Mouse (Mus musculus) intestine, embryonic 14.5 days (tissue): ENCODE results near the gene Cuedc2. TPM values are rescaled to one million over a fixed set of nuclear protein-coding genes. Genes with fewer than 3 reads are reported as not detected.

Source experiments
- ATAC-seq: fragments of 200-750 bp; cut with Nextera tagmentation; replicated peaks from 2 replicates; pipeline ENCODE4 v1.8.0; 2017; ENCODE audit warnings: low read depth, moderate number of reproducible peaks, moderate TSS enrichment, moderate library complexity; ENCODE audit not compliant: low FRiP score, low TSS enrichment
- DNase-seq: peaks from one replicate; pipeline ENCODE4 v3.0.0-alpha.2; 2018; ENCODE audit warnings: low spot score
- H3K27ac ChIP-seq: fragments of 300-500 bp; sonication (generic); 2 replicates; pipeline ENCODE4 v1.5.1; 2014; ENCODE audit warnings: low read depth, mild to moderate bottlenecking, control low read depth
- H3K27me3 ChIP-seq: fragments of 300-500 bp; sonication (generic); replicated peaks from 2 replicates; pipeline ENCODE4 v1.6.1; 2014; ENCODE audit warnings: low read length, control low read depth; ENCODE audit not compliant: control insufficient read depth, insufficient read depth
- H3K36me3 ChIP-seq: fragments of 300-500 bp; sonication (generic); 2 replicates; pipeline ENCODE4 v1.6.1; 2014; ENCODE audit warnings: low read length, control low read depth; ENCODE audit not compliant: control insufficient read depth, insufficient read depth
- H3K4me1 ChIP-seq: fragments of 300-500 bp; sonication (generic); replicated peaks from 2 replicates; pipeline ENCODE4 v1.6.1; 2014; ENCODE audit warnings: low read length, control low read depth, mixed read lengths; ENCODE audit not compliant: control insufficient read depth, insufficient read depth
- H3K4me2 ChIP-seq: fragments of 300-500 bp; sonication (generic); 2 replicates; pipeline ENCODE4 v1.6.1; 2014; ENCODE audit warnings: low read length
- H3K4me3 ChIP-seq: fragments of 300-500 bp; sonication (generic); 2 replicates; pipeline ENCODE4 v1.5.1; 2014; ENCODE audit warnings: low read depth, low read length, control low read depth, mixed read lengths
- H3K9ac ChIP-seq: fragments of 300-500 bp; sonication (generic); 2 replicates; pipeline ENCODE4 v1.6.1; 2014; ENCODE audit warnings: mild to moderate bottlenecking, low read length
- H3K9me3 ChIP-seq: fragments of 300-500 bp; sonication (generic); 2 replicates; pipeline ENCODE4 v1.6.1; 2016; ENCODE audit warnings: low read length, control low read depth; ENCODE audit not compliant: control insufficient read depth
- WGBS: fragments of 180-500 bp; shearing (Covaris S2); extraction: QIAGEN DNeasy Blood & Tissue Kit; methylation state at CpG from one replicate; pipeline ENCODE4 v1.1.7; 2014; 5-methylcytosine and 5-hydroxymethylcytosine counted together
- polyA plus RNA-seq: library from polyadenylated mRNA; unstranded; fragments of >200 nt; fragmentation: Nextera tagmentation; extraction: Ambion mirVana; gene quantifications from 2 replicates; pipeline ENCODE4 v1.2.1, GENCODE M21; 2014

Cuedc2 gene
- polyA plus RNA-seq = 154 and 176 TPM in 2 replicates

DNA sequence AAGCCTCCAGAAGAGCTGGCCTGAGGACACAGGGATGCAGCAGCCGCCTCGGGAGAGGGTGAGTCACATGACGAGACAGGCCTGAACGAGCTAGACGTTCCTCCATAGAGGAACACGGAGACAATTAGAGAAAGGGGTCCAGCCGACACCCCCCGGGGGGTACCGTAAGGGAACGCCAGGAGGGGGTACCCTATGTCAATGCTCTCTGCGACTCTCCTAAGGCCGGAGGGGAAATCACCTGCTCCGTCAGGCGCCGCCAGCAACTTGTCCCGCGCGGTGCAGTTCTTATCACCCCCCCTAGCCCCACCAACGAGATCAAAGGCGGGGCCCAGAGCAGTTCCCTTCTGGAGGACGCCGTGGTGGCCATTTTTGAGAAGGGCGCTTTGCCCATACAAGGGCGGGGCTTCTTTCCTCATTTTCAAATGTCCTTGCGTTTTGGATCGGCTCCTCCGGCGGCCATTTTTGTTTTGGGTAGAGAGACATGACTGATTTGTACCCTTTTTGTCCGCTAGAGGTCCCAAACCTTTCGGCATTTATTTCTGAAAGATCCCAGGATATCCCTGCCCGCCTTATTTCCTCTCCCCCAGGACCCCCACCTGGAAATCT lies at the start of gene Cuedc2:
Cuedc2 (minus strand) TSS at position 372 of the 606 bp plus-strand sequence.
- DNase-seq = peak; percentile 99
- H3K27me3 ChIP-seq = no peaks in the 10 kb centered on the region
- H3K4me2 ChIP-seq = peak within 1 kb of the TSS; percentile 70
- WGBS = 0% methylated on average over 31 of the region's 31 CpGs
- peak within 1 kb of the TSS; percentile 67 for H3K4me3 ChIP-seq
- H3K36me3 ChIP-seq = no peaks in the 10 kb centered on the region
- H3K9ac ChIP-seq = peak within 1 kb of the TSS; percentile 60
- H3K4me1 ChIP-seq = peaks cover 4% of the 10 kb centered on the region; the same call in 1 of the 2 replicates
- no peak within 1 kb of the TSS for H3K27ac ChIP-seq
- no peaks in the 10 kb centered on the region for H3K9me3 ChIP-seq
- ATAC-seq = peak; percentile 85

DNA sequence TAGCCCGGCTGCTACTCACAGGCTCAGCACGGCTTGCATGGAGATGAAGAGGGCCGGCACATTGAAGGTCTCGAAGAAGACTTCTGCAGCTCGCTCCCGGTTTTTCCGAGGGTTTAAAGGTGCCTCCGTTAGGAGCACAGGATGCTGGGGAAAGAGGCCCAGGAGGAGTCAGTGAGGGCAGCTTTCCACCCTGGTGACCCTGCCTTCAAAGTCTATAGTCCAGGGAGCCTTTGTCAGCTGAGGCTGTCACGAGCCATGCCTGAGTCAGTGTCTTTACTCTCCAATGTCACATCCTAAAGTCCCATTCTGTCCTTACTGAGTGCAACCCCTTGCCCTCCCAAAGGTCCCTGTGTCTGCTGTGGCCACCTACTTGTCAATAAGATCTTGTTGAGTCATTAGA lies 43.8 kb upstream of the Cuedc2 start:
- no peak overlapping the region for H3K27ac ChIP-seq
- no peak overlapping the region for H3K4me3 ChIP-seq
- no peak overlapping the region for H3K9ac ChIP-seq
- peaks cover 94% of the 10 kb centered on the region for H3K36me3 ChIP-seq
- no peak for DNase-seq
- H3K4me1 ChIP-seq = no peaks in the 10 kb centered on the region
- no peaks in the 10 kb centered on the region for H3K27me3 ChIP-seq
- no peaks in the 10 kb centered on the region for H3K9me3 ChIP-seq
- ATAC-seq = no peak
- WGBS = 88% methylated on average over 9 of the region's 9 CpGs
- no peak overlapping the region for H3K4me2 ChIP-seq

DNA sequence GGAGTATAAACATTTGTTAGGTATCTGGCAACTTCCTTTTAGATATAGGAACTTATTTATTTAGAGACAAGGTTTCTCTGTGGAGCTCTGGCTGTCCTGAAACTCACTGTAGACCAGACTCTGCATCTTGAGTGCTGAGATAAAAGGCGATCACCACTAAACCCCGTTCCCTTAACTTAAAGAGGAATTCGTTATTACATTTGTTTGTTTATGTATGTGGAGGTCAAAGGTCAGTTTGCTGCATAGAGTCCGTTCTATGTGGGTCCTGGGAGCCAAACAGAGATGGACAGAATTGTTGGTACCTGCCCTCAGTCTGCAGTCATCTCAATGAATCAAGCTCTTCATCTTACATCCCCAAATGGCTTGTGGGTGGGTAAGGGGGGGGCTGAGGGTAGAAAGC lies 37.4 kb upstream of the Cuedc2 start:
- Histone ChIP-seq H3K27me3 (no peaks in the 10 kb centered on the region), H3K27ac (no peak overlapping the region), H3K4me3 (no peak overlapping the region), H3K9ac (no peak overlapping the region), H3K4me2 (no peak overlapping the region), H3K4me1 (no peaks in the 10 kb centered on the region), H3K9me3 (no peaks in the 10 kb centered on the region), H3K36me3 (peaks cover 46% of the 10 kb centered on the region)
- no peak for DNase-seq
- no peak for ATAC-seq
- 20% methylated on average over 4 of the region's 4 CpGs for WGBS

DNA sequence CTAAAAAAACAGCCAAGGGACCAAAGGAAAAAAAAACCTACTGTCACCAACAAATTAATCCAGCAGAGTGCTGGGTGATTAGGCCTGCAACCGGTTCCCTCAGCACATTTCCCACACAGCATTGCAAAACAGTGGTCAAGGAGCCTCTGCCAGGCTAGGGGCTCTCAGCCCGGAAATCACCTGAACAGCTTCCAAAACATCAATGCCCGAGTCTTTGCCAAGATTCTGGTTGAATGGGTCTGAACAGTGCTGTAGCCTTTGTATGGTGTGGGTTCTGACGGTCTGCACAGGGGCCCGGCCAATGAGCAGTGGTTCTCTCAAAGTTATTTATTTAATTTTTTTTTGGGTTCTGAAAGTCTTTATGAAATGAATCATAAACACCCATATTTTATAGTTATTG lies 37.0 kb upstream of the Cuedc2 start:
- H3K4me3 ChIP-seq = no peak overlapping the region
- H3K4me1 ChIP-seq = no peaks in the 10 kb centered on the region
- H3K9ac ChIP-seq = no peak overlapping the region
- H3K27ac ChIP-seq = no peak overlapping the region
- ATAC-seq = no peak
- no peaks in the 10 kb centered on the region for H3K27me3 ChIP-seq
- no peak overlapping the region for H3K4me2 ChIP-seq
- no peaks in the 10 kb centered on the region for H3K9me3 ChIP-seq
- H3K36me3 ChIP-seq = peaks cover 42% of the 10 kb centered on the region
- DNase-seq = no peak
- WGBS = 57% methylated on average over 5 of the region's 5 CpGs

DNA sequence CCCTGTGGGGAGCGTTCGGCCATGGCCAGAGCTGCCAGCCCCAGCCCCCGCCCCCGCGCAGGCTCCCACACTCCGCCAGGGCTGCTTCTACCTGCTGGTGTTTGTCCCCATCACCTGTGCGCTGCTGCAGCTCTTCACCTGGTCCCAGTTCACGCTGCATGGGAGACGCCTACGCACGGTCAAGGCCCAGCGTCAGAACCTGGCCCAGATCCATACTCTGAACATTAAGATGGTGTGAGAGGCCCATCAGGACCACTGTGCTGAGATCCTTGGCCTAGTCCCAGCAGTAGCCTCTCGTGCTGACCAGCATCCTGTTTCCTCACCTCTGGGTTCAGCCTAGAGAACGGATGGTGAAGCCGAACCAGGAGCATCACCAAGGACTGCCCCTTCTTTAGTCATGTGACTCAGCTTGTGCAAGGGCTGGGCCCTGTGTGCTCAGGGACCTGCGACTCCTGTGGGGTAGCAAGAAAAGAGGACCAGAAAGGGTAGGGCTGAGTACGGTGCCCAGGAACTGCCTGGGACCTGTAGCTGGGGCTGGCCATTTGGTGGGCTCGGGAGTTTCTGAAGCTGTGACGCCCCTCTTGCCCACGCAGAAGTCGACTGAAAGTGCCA lies 36.1 kb upstream of the Cuedc2 start:
- H3K27ac ChIP-seq = no peak overlapping the region
- no peak overlapping the region for H3K9ac ChIP-seq
- H3K36me3 ChIP-seq = peaks cover 33% of the 10 kb centered on the region
- H3K4me3 ChIP-seq = no peak overlapping the region
- H3K4me1 ChIP-seq = no peaks in the 10 kb centered on the region
- H3K4me2 ChIP-seq = no peak overlapping the region
- no peak for DNase-seq
- no peaks in the 10 kb centered on the region for H3K27me3 ChIP-seq
- no peak for ATAC-seq
- WGBS = 56% methylated on average over 21 of the region's 21 CpGs
- H3K9me3 ChIP-seq = no peaks in the 10 kb centered on the region

DNA sequence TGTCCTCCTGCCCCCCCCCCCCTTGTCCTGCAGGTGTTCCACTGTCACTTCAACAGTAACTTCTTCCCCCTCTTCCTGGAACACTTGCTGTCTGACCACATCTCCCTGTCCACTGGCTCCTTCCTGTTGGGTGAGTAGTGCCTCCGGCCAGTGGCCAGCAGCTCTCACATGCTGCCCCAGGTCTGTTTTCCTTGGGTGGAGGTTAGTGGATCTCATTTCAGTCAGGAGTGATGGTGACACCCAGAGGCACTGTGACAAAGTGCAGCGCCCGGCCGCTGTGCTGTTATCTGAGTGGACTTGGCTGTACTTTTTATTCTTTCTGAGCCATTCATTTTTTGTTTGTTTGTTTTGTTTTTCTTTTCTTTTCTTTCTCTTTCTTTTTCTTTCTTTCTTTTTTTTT lies 30.7 kb upstream of the Cuedc2 start:
- H3K27me3 ChIP-seq = no peaks in the 10 kb centered on the region

DNA sequence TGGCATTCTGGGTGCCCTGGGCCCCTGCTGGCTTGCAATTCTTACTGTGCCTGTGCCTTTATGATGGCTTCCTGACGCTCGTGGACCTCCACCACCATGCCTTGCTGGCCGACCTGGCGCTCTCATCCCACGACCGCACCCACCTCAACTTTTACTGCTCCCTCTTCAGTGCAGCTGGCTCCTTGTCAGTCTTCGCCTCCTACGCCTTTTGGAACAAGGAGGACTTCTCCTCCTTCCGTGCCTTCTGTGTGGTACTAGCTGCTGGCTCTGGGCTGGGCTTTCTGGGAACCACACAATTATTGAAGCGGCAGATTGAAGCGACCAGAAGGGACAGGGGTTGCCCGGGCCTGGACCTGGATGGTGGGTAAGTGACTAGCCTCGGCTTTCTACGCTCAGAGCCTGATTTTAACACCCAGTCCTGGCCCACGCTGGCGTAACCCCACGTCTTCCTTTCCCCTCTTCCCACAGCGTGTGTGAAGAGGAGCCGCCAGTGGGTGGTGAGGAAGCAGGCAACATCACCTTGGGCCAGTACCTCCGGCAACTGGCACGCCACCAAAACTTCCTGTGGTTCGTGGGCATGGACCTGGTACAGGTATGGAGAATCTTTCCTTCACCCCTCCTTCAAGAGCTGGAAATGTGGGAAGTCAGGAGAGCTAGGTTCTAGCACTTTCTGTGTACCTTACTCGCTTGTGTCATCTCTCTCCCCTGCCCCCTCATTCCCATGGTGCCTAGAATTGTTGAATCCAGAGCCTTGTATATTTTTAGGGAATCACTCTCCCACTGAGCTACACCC lies 29.5 kb upstream of the Cuedc2 start:
- H3K36me3 ChIP-seq = no peaks in the 10 kb centered on the region
- H3K4me3 ChIP-seq = no peak overlapping the region
- no peak overlapping the region for H3K27ac ChIP-seq
- H3K4me1 ChIP-seq = no peaks in the 10 kb centered on the region
- no peak for ATAC-seq
- no peak overlapping the region for H3K9ac ChIP-seq
- no peak for DNase-seq
- H3K27me3 ChIP-seq = no peaks in the 10 kb centered on the region
- WGBS = 85% methylated on average over 23 of the region's 23 CpGs
- H3K9me3 ChIP-seq = no peaks in the 10 kb centered on the region
- H3K4me2 ChIP-seq = no peak overlapping the region

More for the DNA sequence above, 30.7 kb upstream of the Cuedc2 start:
- H3K27ac ChIP-seq = no peak overlapping the region
- no peaks in the 10 kb centered on the region for H3K36me3 ChIP-seq
- H3K4me3 ChIP-seq = no peak overlapping the region
- H3K9me3 ChIP-seq = no peaks in the 10 kb centered on the region
- H3K9ac ChIP-seq = no peak overlapping the region
- peak; percentile 66 for DNase-seq
- 24% methylated on average over 4 of the region's 4 CpGs for WGBS
- H3K4me2 ChIP-seq = no peak overlapping the region
- H3K4me1 ChIP-seq = no peaks in the 10 kb centered on the region
- ATAC-seq = no peak

DNA sequence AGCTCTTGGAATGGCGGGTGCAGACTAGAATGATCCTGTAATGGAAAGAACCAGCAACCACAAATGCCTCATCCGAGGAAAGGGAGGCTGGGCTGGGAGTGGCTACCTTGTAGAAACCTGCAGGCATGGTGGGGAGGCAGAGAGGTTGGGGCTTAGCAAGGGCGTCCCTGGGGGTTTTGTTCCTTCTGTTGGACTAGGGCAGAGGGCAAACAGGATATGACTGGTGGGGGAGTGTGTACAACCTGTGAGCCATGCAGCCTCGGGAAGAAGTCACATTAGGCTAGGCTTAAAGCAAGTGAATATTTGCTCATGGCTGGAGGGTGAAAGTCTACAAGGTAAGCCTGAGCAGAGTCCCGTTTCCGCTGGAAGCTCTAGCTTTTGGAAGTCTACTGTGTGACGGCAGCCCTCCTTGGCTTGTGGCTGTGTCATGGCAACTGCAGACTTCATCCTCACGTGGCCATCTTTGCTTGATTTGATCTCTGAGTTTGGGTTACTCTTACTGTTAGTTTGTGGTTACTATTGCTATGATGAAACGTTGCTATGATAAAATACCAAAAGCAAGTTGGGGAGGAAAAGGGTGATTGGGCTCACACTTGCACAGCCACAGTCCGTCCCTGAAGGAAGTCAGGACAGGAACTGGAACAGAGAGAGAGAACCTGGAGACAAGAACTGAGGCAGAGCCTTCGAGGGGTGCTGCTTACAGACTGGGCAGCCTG lies 24.9 kb upstream of the Cuedc2 start:
- no peak for ATAC-seq
- Histone ChIP-seq H3K27ac (no peak overlapping the region), H3K9ac (no peak overlapping the region), H3K4me2 (no peak overlapping the region), H3K36me3 (no peaks in the 10 kb centered on the region), H3K4me1 (no peaks in the 10 kb centered on the region), H3K27me3 (peaks cover under 1% of the 10 kb centered on the region; the same call in 1 of the 2 replicates), H3K9me3 (no peaks in the 10 kb centered on the region), H3K4me3 (no peak overlapping the region)
- DNase-seq = no peak
- WGBS = 81% methylated on average over 11 of the region's 11 CpGs
